Comparison of ENCODE assay signal across 8 mouse cellular contexts in the genomic region with DNA sequence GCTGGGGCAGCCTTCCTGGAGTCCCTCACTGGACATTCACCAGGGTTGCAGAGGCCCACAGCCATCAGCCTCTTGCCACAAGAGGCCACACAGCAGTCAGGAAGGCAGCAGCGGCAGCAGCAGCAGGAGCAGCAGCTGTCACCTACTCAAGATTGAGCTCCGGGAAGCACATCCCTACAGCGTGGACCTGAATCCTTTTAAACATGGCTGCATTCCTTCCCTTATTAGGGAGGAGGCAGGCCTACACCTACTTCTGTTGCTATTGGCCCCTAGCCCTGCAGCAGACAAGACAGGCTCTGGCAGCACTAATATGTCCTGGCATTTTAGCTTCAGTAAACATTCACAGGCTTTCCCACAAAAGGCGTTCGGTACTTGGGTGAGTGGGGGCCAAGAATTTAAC. TPM values are rescaled to one million over a fixed set of nuclear protein-coding genes. Genes with fewer than 3 reads are reported as not detected.
DNase-seq lines count a peak whose midpoint lies in the region; ATAC-seq and TF ChIP-seq lines count a peak whose summit lies in the region.

No protein-coding gene starts in this region.

- H3K4me1 ChIP-seq in midbrain, embryonic 16.5 days (ENCODE audit: control insufficient read depth, insufficient read depth, low read length): peaks cover 26% of the 10 kb centered on the region
- H3K4me1 ChIP-seq in midbrain, embryonic 14.5 days (ENCODE audit: control insufficient read depth, insufficient read depth, low read length): peaks cover 24% of the 10 kb centered on the region
- H3K4me1 ChIP-seq in heart, postnatal 0 days (ENCODE audit: control insufficient read depth, insufficient read depth): peaks cover 29% of the 10 kb centered on the region
- H3K4me1 ChIP-seq in stomach, embryonic 14.5 days (ENCODE audit: control insufficient read depth, insufficient read depth, low read length): peaks cover 31% of the 10 kb centered on the region

- intact Hi-C loops in gastrocnemius, adult 2 months (cut with DNase I): loop anchor here (5.0 kb wide), 1 partner anchor 37 kb away; a partner anchor contains a TSS

- no peak overlapping the region for H3K4me2 ChIP-seq in midbrain, embryonic 16.5 days (ENCODE audit: low read length)
- H3K4me2 ChIP-seq in midbrain, embryonic 14.5 days (ENCODE audit: low read length): no peak overlapping the region
- peak overlapping the region; percentile 82 for H3K4me2 ChIP-seq in heart, postnatal 0 days (ENCODE audit: low read depth, low read length)
- peak overlapping the region; percentile 7; the same call in 1 of the 2 replicates for H3K4me2 ChIP-seq in stomach, embryonic 14.5 days (replicated peaks; ENCODE audit: low read depth, low read length)

- H3K27ac ChIP-seq in gastrocnemius, adult 2 months: peak overlapping the region; percentile 100
- 0 out of 2 replicates have a peak overlapping the region, but pooled peaks have one; percentile 33 for H3K27ac ChIP-seq in midbrain, embryonic 16.5 days (ENCODE audit: low read length)
- no peak overlapping the region for H3K27ac ChIP-seq in midbrain, embryonic 14.5 days (replicated peaks; ENCODE audit: low read depth, low read length)
- peak overlapping the region; percentile 95 for H3K27ac ChIP-seq in heart, postnatal 0 days (ENCODE audit: low read depth)
- peak overlapping the region; percentile 94 for H3K27ac ChIP-seq in stomach, embryonic 14.5 days (ENCODE audit: low read length)

- 75% methylated on average over 5 of the region's 5 CpGs for WGBS in midbrain, embryonic 16.5 days
- 77% methylated on average over 5 of the region's 5 CpGs for WGBS in midbrain, embryonic 14.5 days
- WGBS in heart, postnatal 0 days: 17% methylated on average over 5 of the region's 5 CpGs
- WGBS in stomach, embryonic 14.5 days: 16% methylated on average over 5 of the region's 5 CpGs

- no peak; the same call in 1 of the 2 replicates for TF ChIP-seq EP300 in heart, postnatal 0 days (IDR thresholded peaks at IDR 0.05; ENCODE audit: low read depth)

- no peak overlapping the region for H3K9ac ChIP-seq in midbrain, embryonic 16.5 days (ENCODE audit: low read depth, low read length)
- no peak overlapping the region for H3K9ac ChIP-seq in midbrain, embryonic 14.5 days (replicated peaks; ENCODE audit: low read length)
- H3K9ac ChIP-seq in heart, postnatal 0 days (replicated peaks; ENCODE audit: low read depth, low read length): no peak overlapping the region; the same call in 1 of the 2 replicates
- H3K9ac ChIP-seq in stomach, embryonic 14.5 days (replicated peaks; ENCODE audit: low read depth, low read length): 0 out of 2 replicates have a peak overlapping the region, but pooled peaks have one; percentile 25

- peaks cover 48% of the 10 kb centered on the region for H3K36me3 ChIP-seq in midbrain, embryonic 16.5 days (ENCODE audit: control insufficient read depth, insufficient read depth, low read length)
- peaks cover 67% of the 10 kb centered on the region for H3K36me3 ChIP-seq in midbrain, embryonic 14.5 days (ENCODE audit: control insufficient read depth, insufficient read depth, low read length)
- peaks cover 65% of the 10 kb centered on the region for H3K36me3 ChIP-seq in heart, postnatal 0 days (replicated peaks; ENCODE audit: control insufficient read depth, insufficient read depth, low read length)
- H3K36me3 ChIP-seq in stomach, embryonic 14.5 days (ENCODE audit: control insufficient read depth, insufficient read depth, low read length): peaks cover 60% of the 10 kb centered on the region

- H3K27me3 ChIP-seq in midbrain, embryonic 16.5 days (ENCODE audit: control insufficient read depth, insufficient read depth, low read depth, low read length): no peaks in the 10 kb centered on the region
- no peaks in the 10 kb centered on the region for H3K27me3 ChIP-seq in midbrain, embryonic 14.5 days (ENCODE audit: control insufficient read depth, insufficient read depth, low read length)
- no peaks in the 10 kb centered on the region for H3K27me3 ChIP-seq in heart, postnatal 0 days (ENCODE audit: control insufficient read depth, insufficient read depth, low read length)
- no peaks in the 10 kb centered on the region for H3K27me3 ChIP-seq in stomach, embryonic 14.5 days (ENCODE audit: control insufficient read depth, insufficient read depth, low read length)

- peak overlapping the region; percentile 98 for H3K4me3 ChIP-seq in gastrocnemius, adult 2 months
- H3K4me3 ChIP-seq in midbrain, embryonic 16.5 days (ENCODE audit: low read depth, low read length): no peak overlapping the region
- H3K4me3 ChIP-seq in midbrain, embryonic 14.5 days (replicated peaks; ENCODE audit: low read depth, low read length): no peak overlapping the region
- no peak overlapping the region for H3K4me3 ChIP-seq in heart, postnatal 0 days (ENCODE audit: low read depth, low read length)
- no peak overlapping the region for H3K4me3 ChIP-seq in stomach, embryonic 14.5 days (ENCODE audit: low read depth, low read length)

- H3K9me3 ChIP-seq in midbrain, embryonic 16.5 days (replicated peaks; ENCODE audit: control insufficient read depth, low read length, poor library complexity, severe bottlenecking): no peaks in the 10 kb centered on the region
- H3K9me3 ChIP-seq in midbrain, embryonic 14.5 days (ENCODE audit: control insufficient read depth, low read length): no peaks in the 10 kb centered on the region
- no peaks in the 10 kb centered on the region for H3K9me3 ChIP-seq in heart, postnatal 0 days (replicated peaks; ENCODE audit: control insufficient read depth, low read length)
- no peaks in the 10 kb centered on the region for H3K9me3 ChIP-seq in stomach, embryonic 14.5 days (ENCODE audit: control insufficient read depth, low read depth, low read length)

- no peak for ATAC-seq in midbrain, embryonic 16.5 days
- ATAC-seq in midbrain, embryonic 14.5 days (ENCODE audit: low FRiP score, low TSS enrichment): no peak
- ATAC-seq in heart, postnatal 0 days (ENCODE audit: insufficient read depth, low read depth): peak; percentile 16
- no peak for ATAC-seq in stomach, embryonic 14.5 days (ENCODE audit: insufficient number of reproducible peaks, insufficient read depth, low FRiP score, low read depth)

- no peak for TF ChIP-seq CTCF in gastrocnemius, adult 2 months (IDR thresholded peaks at IDR 0.05)
- TF ChIP-seq CTCF in heart, postnatal 0 days (IDR thresholded peaks at IDR 0.05; ENCODE audit: low read depth): no peak

- no peak for DNase-seq in gastrocnemius, adult 2 months
- DNase-seq in gastrocnemius, postnatal 4 days (ENCODE audit: low spot score in 2 of 2): no peak
- DNase-seq in midbrain, embryonic 14.5 days: no peak
- peak; percentile 64 for DNase-seq in heart, postnatal 0 days (ENCODE audit: low spot score)
- DNase-seq in frontal cortex, adult 2 months (ENCODE audit: extremely low spot score in 1 of 2, low spot score in 1 of 2): no peak
- DNase-seq in ovary, postnatal 36 days (ENCODE audit: low spot score): no peak

RNA-seq across cellular contexts. Expression of a gene that starts 3.7 kb away (rescaled TPM):
- total RNA-seq in gastrocnemius, adult 2 months (2021): 100 to 1,000 TPM; 171 to 179 TPM
- total RNA-seq in gastrocnemius, postnatal 4 days (2021): 100 to 1,000 TPM; 485 to 542 TPM
- polyA plus RNA-seq in midbrain, embryonic 16.5 days (2015; fragmentation: Nextera tagmentation; extraction: Ambion mirVana): 852 and 855 TPM in 2 replicates
- polyA plus RNA-seq in midbrain, embryonic 14.5 days (2014; fragmentation: Nextera tagmentation; extraction: Ambion mirVana): 750 and 787 TPM in 2 replicates
- total RNA-seq in heart, postnatal 0 days (2014; rRNA removed; ENCODE audit: low replicate concordance): 606 and 830 TPM in 2 replicates
- 791 and 823 TPM in 2 replicates for polyA plus RNA-seq in heart, postnatal 0 days (2015; fragmentation: Nextera tagmentation; extraction: Ambion mirVana)
- 1,824 and 1,933 TPM in 2 replicates for polyA plus RNA-seq in stomach, embryonic 14.5 days (2014; fragmentation: Nextera tagmentation; extraction: Ambion mirVana)
- polyA plus RNA-seq in frontal cortex, adult 2 months (2012; rRNA removed): 1,313 and 1,322 TPM in 2 replicates

RNA-seq across cellular contexts. Expression of a gene that starts 8.3 kb away (rescaled TPM):
- 10 to 100 TPM in 1 of 2 experiments, 1 to 10 TPM in 1; 6.5 to 17.8 TPM for total RNA-seq in gastrocnemius, adult 2 months (2021)
- total RNA-seq in gastrocnemius, postnatal 4 days (2021): 100 to 1,000 TPM; 119 to 139 TPM
- 5.3 and 6.4 TPM in 2 replicates for polyA plus RNA-seq in midbrain, embryonic 16.5 days (2015; fragmentation: Nextera tagmentation; extraction: Ambion mirVana)
- 5.3 and 6.8 TPM in 2 replicates for polyA plus RNA-seq in midbrain, embryonic 14.5 days (2014; fragmentation: Nextera tagmentation; extraction: Ambion mirVana)
- total RNA-seq in heart, postnatal 0 days (2014; rRNA removed; ENCODE audit: low replicate concordance): 3.2 and 4.8 TPM in 2 replicates
- 4.6 and 4.9 TPM in 2 replicates for polyA plus RNA-seq in heart, postnatal 0 days (2015; fragmentation: Nextera tagmentation; extraction: Ambion mirVana)
- polyA plus RNA-seq in stomach, embryonic 14.5 days (2014; fragmentation: Nextera tagmentation; extraction: Ambion mirVana): 3.2 and 3.4 TPM in 2 replicates
- 24.7 and 27.5 TPM in 2 replicates for polyA plus RNA-seq in frontal cortex, adult 2 months (2012; rRNA removed)

RNA-seq across cellular contexts. Expression of a gene that starts 31.2 kb away (rescaled TPM):
- total RNA-seq in gastrocnemius, adult 2 months (2021): 10 to 100 TPM; 46.5 to 53.2 TPM
- 10 to 100 TPM; 90.8 to 91.2 TPM for total RNA-seq in gastrocnemius, postnatal 4 days (2021)
- 185 and 195 TPM in 2 replicates for polyA plus RNA-seq in midbrain, embryonic 16.5 days (2015; fragmentation: Nextera tagmentation; extraction: Ambion mirVana)
- polyA plus RNA-seq in midbrain, embryonic 14.5 days (2014; fragmentation: Nextera tagmentation; extraction: Ambion mirVana): 172 and 229 TPM in 2 replicates
- 40.8 and 42.1 TPM in 2 replicates for total RNA-seq in heart, postnatal 0 days (2014; rRNA removed; ENCODE audit: low replicate concordance)
- 31.9 and 32.9 TPM in 2 replicates for polyA plus RNA-seq in heart, postnatal 0 days (2015; fragmentation: Nextera tagmentation; extraction: Ambion mirVana)
- polyA plus RNA-seq in stomach, embryonic 14.5 days (2014; fragmentation: Nextera tagmentation; extraction: Ambion mirVana): 109 and 110 TPM in 2 replicates
- 219 and 255 TPM in 2 replicates for polyA plus RNA-seq in frontal cortex, adult 2 months (2012; rRNA removed)

RNA-seq across cellular contexts. Expression of a gene that starts 35.4 kb away (rescaled TPM):
- total RNA-seq in gastrocnemius, adult 2 months (2021): 10 to 100 TPM; 13.7 to 14.3 TPM
- total RNA-seq in gastrocnemius, postnatal 4 days (2021): 10 to 100 TPM; 49.6 to 50.5 TPM
- polyA plus RNA-seq in midbrain, embryonic 16.5 days (2015; fragmentation: Nextera tagmentation; extraction: Ambion mirVana): 8.8 and 8.9 TPM in 2 replicates
- polyA plus RNA-seq in midbrain, embryonic 14.5 days (2014; fragmentation: Nextera tagmentation; extraction: Ambion mirVana): 6.0 and 10.9 TPM in 2 replicates
- 38.2 and 41.5 TPM in 2 replicates for total RNA-seq in heart, postnatal 0 days (2014; rRNA removed; ENCODE audit: low replicate concordance)
- polyA plus RNA-seq in heart, postnatal 0 days (2015; fragmentation: Nextera tagmentation; extraction: Ambion mirVana): 12.6 and 13.0 TPM in 2 replicates
- polyA plus RNA-seq in stomach, embryonic 14.5 days (2014; fragmentation: Nextera tagmentation; extraction: Ambion mirVana): 25.8 and 28.9 TPM in 2 replicates
- 8.3 and 9.8 TPM in 2 replicates for polyA plus RNA-seq in frontal cortex, adult 2 months (2012; rRNA removed)

RNA-seq across cellular contexts. Expression of a gene that starts 57.3 kb away (rescaled TPM):
- total RNA-seq in gastrocnemius, adult 2 months (2021): 1 to 10 TPM; 4.2 to 6.5 TPM
- total RNA-seq in gastrocnemius, postnatal 4 days (2021): 1 to 10 TPM; 6.7 to 9.9 TPM
- polyA plus RNA-seq in midbrain, embryonic 16.5 days (2015; fragmentation: Nextera tagmentation; extraction: Ambion mirVana): 17.8 and 19.7 TPM in 2 replicates
- polyA plus RNA-seq in midbrain, embryonic 14.5 days (2014; fragmentation: Nextera tagmentation; extraction: Ambion mirVana): 17.6 and 19.6 TPM in 2 replicates
- total RNA-seq in heart, postnatal 0 days (2014; rRNA removed; ENCODE audit: low replicate concordance): 13.8 and 24.4 TPM in 2 replicates
- polyA plus RNA-seq in heart, postnatal 0 days (2015; fragmentation: Nextera tagmentation; extraction: Ambion mirVana): 6.1 and 8.1 TPM in 2 replicates
- polyA plus RNA-seq in stomach, embryonic 14.5 days (2014; fragmentation: Nextera tagmentation; extraction: Ambion mirVana): 8.8 and 10.7 TPM in 2 replicates
- 11.3 and 12.2 TPM in 2 replicates for polyA plus RNA-seq in frontal cortex, adult 2 months (2012; rRNA removed)

Comparison
In these comparisons a context has a peak if more than half of its experiments do, and no peak if none do; other contexts are left out.
1. H3K4me2 ChIP-seq: peak in heart, postnatal 0 days (single experiment) and stomach, embryonic 14.5 days (single experiment); none in midbrain, embryonic 16.5 days (single experiment) and midbrain, embryonic 14.5 days (single experiment).